Mouse (Mus musculus): ENCODE data around the gene Ywhah.

Gene Ywhah

DNA sequence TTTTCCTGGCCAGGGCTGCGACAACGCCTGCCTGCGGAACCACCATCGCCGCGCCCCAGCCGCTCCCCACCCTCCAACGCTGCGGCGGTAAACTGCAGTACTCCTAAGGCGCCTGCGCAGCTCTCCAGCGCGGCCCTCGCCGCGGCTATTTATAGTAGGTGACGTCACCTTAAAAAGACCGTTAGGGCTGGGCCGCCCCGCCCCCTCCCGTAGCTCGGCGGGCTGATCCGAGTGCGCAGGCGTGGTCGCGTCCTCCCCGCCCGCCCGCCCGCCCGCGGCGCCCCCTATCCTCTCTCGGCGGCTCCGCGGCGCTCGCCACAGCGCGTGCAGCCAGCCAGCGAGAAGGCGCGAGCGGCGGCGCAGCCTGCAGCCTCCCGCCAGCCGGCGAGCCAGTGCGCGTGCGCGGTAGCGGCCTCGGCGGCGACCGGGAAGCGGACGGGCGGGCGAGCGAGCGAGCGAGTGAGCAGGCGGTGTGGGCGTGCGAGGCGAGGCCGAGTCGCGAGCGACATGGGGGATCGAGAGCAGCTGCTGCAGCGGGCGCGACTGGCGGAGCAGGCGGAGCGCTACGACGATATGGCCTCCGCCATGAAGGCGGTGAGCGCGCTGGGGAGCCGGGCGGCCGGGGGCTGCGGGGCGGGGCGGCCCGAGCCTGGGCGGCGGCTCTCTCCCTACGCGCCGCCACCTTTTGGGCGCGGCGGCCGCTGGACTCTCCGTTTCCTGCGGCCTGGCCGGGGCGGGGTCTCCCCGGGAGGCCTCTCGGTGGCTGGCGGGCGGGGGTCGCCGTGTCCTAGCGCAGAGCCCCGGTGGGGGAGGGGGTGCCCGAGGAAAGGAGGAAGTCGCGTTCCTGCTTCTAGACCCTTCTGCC, at the start of gene Ywhah:
Gene Ywhah, plus strand, starts transcription at position 256 of the 865 bp plus-strand sequence.
- peak; percentile 95 to 97 for DNase-seq

DNA sequence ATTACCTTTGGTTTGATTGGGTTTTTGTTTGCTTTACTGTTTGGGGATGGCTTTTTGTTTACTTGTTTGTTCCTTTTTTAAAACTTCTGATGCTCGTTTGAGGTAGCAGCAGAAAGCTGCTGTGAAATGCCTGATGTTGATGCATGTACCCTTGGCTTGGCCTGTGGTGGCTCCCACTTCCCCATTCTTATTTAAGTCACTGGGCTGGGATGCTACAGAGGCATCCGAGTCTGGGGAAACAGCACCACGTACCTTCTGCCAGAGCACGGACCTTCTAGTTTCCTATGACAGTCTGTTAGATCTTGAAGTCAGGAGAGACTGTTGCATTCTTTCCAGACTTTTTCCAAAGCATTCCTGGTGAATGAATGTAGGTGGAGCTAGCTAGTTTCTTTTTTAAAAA, 42.1 kb upstream of the Ywhah start:
- DNase-seq, result no peak

DNA sequence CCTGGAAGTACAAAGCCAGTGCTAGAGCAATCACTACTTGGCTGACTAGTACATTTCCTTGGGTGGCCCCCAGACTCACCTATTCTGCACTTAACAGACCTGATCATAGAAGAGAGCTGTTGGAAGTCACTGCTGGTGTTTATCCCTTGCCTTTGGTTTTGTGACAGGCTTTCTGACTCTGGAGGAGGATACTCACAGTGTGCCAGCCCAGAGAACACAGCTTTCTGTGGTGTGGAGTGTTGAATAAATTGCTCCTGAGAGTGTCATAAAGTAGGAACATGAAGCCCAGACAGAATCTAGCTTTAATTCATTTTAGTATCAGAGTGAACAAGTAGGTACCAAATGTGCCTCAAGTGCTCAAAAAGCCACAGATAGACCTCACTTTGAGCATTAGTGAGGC, 41.4 kb upstream of the Ywhah start:
- no peak for DNase-seq

DNA sequence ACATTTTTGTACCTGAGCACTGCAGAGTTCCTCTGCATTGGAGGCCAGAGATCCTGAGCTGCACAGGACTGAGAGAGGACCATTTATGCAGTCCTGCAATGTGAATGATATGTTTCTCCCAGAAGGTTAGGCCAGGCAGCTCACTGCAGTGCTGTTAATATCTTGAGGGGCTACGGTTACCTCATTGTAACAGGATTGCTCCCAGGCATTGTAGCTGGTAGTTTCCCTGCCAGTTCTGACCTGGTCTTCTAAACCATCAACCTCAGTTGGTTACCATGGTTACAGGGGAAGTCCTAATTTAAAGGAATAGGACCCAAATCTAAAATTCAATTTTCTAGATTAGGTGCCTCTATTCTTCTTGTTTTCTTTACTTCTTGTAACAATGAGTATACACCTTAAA, 33.2 kb upstream of the Ywhah start:
- no peak for DNase-seq

DNA sequence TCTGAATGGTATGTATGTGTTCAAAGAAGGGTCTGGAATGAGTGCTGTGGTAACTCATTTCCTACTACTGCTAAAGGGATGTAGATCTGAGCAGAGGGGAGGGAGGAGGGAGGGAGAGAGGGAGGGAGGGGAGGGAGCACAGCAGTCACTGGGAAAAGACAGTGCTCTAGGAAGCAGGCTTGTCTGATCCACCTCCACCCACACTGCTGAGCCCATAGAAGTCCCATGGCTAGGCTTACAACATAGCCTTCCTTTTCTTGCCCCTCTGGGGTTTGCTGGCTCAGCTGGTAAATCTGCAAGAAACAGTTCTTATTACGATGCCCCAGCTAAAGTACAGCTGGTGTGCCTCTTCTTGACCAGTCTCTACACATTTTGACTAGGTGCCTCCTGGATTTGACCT, 30.7 kb upstream of the Ywhah start:
- no peak for DNase-seq

DNA sequence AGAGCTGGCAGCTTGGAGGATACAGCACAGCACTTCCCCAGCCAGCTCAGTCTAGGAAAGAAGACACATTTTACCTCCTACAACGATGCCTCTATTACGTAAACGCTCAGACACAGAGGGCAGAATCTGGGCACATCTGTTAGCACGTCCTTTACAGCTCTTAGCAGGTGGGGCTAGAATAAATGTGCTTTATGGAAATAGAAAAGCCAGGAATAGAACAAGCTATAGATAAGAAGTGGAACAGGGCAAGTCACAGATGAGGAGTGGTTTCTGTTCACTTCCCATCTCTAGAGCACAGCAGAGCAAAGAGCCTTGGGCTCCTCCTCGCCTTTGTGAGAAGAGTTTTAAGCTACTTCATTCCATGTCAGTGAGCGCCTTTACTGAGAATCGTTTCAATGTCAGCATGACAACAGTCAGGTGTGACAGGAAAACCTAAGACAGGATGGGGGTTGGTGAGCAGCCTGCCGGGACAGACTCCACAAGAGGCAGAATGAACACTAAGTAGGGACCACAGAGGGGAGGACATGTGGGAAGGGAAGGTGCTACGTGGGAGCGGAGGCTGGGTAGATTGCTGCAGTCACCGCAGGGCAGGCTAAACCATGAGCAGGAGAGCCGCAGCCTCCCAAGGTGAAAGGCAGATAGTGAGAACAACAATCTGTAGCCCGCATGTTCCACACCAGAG, 28.5 kb upstream of the Ywhah start:
- DNase-seq, result no peak

DNA sequence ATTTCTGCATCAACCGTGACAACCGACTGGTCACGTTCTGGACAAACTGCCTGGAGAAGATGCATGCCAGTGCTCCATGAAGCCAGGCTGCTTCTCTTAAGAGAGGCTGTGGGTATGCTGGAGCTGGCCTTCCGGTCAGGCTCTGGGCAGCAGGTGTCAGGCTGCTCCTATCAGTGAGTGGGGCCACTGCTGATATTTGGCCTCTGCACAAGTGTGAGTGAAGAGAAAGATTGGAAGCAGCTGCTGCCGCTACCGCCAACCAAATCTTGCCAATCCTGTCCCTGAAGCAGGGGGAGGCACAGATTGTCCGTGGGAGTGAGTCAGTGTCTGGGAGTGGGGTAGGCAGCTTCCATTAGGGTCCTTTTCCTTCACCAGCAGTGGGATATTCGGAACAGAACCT, 27.5 kb upstream of the Ywhah start:
- DNase-seq, result no peak

DNA sequence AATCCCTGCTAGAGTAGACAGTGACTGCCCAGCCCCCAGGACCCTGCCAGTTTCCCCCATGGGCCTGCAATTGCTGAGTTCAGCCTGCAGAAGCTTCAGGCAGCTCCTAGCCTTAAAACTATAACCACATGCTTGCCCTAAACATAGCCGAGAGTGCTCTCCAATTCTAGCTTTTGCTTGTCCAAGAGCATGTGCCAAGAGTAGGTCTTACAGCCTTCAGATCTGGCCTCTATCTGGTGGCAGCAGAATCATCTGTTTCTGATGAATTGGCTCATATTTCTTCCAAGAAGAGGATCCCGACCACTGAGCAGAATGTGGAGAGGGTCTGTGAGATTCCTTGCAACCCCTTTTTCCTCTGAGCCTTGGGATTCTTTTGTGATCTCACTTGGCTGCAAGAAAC, 24.1 kb upstream of the Ywhah start:
- no peak for DNase-seq

DNA sequence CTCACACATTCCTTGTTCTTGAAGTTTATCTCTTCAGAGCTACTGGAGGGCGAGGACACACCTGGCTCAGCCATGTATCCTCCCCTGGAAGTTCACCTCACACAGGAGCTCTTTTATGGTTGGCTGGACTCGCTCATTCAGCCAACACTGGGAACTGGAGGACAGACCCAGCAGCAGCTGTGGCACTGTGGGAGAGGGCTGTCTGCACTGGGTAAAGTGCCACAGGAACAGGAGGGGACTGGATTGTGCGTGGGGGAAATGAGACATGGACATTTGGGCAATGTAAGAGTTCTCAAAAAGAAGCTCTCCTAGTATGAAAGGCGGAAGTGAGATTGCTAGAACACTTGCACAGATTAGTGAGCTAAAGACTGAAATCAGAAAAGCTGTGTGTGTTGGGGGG, 22.9 kb upstream of the Ywhah start:
- no peak for DNase-seq

DNA sequence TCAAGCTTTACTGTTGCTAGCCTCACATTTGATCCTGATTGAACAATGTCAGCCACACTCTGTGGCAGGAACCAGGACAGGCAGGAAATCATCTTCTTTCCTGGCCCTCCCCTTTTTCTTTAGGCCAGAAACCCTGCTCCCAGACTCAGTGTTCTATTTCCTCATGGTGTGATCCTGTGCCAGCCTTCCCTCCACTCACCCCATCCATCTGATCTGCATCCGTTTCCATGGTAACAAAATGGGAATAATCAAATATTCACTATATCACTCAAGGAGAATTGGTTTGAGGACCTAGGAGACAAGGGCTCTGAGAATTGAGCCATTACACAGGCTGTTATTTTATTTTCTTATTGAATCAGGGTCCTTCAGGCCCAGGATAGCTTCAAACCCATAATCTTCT, 22.1 kb upstream of the Ywhah start:
- no peak for DNase-seq

DNA sequence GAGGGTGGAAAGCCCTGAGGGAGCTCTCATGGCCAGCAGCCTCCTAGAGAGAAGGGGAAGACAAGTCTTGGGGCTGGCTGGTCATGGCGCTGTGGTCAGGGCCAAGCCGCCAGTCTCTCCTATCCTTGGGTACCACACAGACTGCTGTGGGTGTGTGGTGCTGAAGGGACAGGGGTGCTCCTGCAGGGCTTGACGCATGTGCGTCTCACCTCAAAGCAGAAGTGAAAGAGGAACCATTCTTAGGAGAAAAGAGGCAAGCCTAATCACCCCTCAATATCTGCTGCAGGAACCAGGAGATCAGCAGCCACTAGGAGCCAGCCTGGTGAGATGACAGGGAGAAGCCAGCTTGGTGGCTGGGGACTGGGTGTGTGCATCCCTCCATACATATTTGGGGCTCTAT, 20.9 kb upstream of the Ywhah start:
- no peak for DNase-seq

DNA sequence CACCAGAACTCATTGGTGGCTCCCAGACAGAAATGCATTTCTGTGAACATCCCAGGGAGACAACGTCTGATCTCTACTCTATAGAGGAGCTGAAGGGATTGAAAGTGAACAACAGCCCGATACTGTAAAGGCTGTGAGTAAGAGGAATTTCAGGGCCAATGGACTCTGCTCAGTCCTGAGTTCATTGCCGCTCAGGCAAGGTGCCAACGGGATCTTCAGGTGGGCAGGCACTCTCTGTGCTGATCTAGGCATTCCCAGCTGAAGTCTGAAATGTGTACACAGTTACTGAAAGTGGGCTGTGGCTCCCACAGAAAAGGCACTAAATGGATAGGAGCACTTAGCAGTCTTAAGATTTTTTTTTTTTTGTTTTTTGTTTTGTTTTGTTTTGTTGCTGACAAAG, 19.8 kb upstream of the Ywhah start:
- no peak for DNase-seq

DNA sequence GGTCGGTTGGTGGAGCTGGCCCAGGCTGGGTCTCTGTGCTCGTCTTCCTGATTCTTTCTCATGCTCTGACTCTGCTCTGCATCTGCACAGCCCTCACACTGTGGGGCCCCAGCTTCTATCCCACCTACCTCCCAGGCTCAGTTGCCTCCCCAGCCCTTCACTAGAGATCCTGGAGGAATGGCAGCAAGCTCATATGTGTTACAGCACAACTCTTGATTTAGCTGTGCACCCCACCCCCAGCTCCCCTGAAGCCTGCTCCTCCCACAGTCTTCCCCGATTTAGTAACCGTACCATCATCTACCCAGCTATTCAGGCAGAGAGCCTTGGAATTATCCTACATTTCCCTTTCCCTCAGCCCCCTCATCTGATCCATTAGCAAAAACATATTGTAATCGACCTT, 17.5 kb upstream of the Ywhah start:
- no peak for DNase-seq

DNA sequence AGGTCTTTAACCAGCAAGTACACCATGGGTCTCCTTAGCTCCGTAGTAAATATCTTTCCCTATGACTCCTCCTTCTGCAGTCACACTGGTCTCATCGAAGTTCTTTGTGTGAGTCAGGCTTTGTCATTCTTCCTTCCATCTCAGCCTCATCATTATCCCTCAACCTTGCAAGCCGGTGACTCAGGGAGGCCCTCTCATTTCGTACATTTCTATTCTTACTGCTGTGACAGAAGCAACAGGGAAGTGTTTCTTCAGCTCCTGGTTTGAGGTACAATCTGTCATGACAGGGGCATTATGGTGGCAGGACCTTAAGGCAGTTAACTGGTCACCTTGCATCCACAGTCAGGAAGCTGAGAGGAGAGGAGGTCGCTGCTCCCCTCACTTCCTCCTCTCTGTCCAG, 15.8 kb upstream of the Ywhah start:
- DNase-seq, result no peak

DNA sequence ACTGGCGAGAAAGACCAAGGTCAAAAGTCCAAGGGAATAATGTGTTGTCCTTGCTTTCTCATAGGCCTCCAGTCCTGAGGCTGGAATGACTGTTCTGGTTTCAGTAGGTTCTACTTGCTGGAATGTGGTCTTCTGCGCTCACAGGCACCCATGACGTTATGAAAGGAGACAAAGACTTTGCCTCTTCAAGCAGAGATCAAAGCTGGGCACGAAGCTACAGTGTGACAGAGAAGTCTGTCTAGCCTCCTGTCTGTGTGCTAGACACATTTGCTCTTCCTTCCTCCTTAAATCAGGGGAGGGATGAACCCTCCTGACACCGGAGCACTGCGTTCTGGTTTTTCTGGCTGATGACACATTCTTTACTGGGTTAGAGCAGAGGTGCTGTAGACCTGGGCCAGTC, 15.1 kb upstream of the Ywhah start:
- no peak for DNase-seq

DNA sequence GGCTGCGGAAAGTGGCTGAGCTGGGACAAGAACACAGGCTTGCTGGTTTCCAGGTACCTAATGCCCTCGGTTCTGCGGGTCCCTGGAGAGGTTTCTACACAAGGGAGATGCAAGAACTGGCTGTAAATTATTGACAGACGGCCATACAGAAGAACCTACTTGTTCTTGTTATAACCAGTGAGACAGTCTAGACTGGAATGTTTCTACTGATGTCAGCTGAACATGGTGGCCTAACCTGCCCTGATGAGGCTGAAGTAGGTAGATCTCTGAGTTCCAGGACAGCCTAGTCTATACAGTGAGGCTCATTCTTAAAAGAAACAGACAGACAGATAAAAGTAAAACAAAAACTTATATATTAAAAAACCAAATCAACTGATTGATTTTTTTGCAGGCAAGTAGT, 14.5 kb upstream of the Ywhah start:
- no peak for DNase-seq

DNA sequence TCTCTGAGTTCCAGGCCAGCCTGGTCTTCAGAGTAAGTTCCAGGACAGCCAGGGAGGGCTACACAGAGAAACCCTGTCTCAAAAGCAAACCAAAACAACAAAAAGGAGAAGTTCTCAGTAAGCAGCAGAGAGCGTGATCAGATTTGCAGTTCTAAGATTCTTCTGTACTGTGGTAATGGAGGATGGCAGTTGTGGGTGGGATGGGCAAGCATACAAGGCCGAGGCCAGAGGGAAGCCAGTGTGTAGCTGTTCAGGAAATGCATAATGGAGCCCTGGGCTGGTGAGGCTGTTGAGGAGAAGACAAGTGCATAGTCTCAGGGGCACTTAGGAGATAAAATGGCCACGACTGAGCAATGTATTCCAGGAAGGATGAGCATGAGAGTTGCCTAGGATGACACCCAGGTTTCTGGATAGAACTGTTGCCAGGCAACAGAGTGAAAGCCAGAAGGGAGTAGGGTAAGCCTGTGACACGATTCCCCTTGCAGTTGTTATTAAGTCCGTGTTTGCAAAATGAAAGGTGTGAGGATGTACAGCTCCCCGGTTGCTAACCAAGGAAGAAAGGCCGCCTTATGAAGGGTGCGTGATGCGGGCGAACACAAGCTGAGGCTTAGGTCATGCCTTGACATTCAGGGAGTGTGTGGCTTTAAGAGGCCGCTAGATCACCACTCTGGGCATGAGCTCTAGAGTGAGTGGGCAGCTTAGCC, 13.0 kb upstream of the Ywhah start:
- no peak for DNase-seq

DNA sequence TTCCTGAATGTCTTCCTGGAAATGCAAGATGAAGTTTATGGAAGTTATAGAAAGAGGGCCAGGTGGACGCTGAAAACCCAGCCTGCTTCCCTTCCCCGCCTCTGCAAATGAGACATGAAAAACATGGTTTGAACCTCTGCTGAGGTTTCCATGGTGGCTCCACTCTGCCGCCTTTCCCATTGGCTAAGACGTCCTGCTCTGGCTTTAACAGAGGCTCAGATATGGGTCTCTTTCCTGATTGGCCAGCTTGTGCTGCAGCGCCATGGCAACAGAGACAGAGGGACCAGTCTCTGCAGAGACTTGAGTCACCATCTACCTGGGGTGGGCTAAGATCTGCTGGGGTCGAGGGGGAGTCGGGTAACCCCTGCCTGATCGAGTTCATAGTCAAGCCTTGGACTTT, 11.9 kb upstream of the Ywhah start:
- no peak for DNase-seq

DNA sequence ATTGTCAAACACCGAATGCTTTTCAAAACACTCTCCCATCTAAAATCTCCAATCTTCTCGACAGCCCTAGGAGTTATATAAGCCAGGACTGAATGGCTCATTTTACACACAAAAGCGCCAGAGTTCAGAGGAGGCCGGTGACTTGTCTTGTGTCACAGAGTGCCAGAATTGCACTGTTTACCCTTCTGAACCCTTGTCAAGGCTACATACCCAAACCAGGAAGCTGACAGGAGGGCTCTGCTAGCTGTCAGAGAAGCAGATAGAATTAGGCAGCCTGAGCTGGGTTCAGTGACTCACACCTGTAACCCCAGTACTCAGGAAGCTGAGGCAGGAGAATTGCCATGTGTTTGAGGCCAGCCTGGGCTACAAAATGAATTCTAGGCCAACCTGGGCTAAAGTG, 11.2 kb upstream of the Ywhah start:
- DNase-seq, result no peak

DNA sequence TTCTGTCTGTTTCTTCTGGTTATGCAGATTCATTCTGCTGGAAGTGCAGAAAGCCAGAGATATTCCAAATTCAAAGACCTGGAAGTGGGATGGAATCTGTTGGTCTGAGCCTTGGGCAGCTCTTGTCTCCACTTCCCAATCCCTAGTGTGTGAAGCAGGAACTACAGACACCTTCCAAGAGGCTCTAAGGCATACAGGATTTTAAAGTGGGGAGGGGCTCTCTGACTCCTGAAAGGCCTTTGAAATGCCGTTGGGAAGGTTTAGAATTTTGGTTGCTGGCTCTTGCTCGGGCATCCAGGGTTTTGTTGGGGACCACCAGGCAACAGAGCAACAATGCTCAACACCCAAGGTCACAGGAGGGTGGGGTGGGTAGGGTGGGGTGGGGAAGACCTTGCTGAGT, 9.3 kb upstream of the Ywhah start:
- no peak for DNase-seq

DNA sequence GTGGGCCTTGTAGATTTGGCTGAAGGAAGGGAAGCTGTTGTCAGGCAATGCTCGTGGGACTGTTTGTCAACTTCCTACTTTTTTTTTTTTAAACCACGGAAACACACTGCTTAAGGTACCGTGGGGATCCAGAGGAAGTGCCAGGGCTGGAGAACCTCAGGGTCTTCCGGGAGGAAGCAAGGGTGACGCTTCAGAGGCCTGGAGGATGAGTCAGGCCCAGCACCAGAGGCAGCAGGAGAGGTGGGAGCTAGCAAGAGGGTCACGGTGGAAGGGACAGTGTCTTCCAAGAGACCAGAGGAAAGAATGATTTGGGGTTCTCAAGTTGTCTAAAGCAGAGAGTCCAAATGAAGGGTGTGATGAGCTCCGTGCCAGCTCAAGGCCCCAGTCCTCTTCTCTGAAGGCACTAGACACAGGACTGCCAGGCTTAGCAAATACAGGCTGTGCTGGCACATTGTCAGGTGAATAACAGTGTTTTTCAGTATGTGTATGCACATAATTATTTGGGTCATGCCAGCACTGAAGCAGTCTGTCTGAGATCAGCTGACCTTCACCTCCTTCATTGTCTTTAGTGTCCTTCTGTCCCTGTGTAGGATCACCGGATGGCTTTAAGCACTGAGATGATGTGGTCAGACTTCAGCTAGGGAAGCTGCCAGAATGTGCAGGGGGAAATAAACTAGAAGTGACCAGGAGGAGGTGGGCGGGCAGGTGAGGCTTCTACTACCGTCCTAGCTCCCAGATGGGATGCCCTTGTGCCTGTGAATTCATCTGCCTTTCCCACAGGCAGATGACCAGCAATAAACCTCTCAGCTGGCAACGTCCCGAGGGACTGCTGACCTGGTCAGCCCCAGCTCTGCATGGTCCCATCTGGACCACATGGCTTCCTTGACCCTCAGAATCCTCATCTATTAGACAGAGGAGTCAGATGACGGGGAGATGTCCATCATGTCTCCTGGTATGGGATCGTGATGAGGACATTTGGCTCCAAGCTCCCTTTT, 8.5 kb upstream of the Ywhah start:
- DNase-seq, result peak in 1 of 2 experiments; percentile 21
